Mouse (Mus musculus): ENCODE results near the gene Cdk7.
A peak's percentile ranks its signal among the peaks of the same experiment; 100 is the strongest.

Cdk7 gene

DNA sequence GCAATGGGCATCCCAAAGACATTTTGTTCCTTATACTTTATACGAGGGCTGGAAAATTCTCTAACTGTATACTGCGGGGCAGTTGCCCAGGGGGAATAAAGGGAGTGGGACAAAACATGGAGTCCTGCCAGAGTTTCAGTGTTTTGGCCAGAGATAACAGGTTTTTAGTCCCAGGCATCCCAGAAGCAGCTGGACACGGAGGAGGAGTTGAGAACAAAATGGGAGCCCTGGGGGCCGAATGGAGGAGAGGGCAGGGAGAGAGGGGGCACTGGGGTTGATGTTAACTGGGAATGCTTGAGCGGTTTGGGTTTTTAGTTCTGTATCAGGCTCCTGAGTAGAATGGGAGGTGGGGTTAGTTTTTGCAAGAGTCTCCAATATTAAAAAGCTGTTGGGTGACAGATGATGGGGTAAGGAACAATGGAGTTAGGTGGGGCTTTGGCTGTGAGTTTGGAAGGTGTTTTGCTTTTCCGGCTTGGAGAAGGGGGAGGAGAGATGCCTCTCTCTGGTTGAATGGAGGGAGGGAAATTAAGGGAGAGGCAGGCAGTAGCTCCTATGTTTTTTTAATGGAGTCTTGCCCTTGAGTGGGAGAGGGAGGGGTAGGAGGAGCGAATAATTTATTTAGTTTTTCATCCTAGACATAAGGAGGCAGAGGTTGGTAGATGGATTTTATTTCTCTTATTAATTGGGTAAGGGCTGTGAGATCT is 6.5 kb downstream of the Cdk7 start:
- no peak for DNase-seq

DNA sequence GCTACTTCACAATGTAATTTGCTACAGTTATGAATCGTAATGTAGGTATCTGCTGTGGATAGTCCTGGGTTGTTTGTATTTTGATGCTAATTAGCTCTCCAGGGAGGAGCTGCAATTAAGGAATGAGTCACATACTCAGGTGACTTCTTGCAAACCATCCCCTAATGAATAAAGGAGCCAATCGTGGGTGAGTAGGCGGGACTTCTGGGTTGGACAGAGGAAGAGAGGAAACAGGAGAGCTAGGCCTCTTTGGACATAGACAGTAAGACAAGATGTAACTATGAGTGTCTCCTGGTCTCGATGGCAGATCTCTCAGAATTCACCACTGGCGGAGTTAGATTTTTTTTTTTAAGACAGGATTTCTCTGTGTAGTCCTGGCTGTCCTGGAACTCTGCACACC is 9.1 kb downstream of the Cdk7 start:
- no peak for DNase-seq

DNA sequence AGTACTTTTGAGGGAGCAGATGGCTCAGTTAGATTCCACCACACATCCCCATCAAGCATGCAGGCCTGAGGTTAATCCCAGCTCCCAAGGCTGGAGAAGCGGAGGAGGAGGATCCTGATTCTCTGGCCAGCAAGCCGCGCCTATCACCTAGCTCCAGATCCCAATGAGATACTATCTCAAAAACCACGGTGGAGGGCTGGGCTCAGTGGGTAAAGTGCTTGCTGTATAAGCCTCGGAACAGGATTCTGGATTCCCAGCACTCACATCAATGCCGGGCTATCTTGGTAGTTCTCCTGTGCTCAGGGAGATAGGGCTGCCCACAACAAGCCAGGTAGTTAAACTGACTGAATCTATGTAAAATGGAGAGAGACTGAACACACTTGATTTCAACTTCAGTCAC is 15.3 kb downstream of the Cdk7 start:
- DNase-seq, result no peak

DNA sequence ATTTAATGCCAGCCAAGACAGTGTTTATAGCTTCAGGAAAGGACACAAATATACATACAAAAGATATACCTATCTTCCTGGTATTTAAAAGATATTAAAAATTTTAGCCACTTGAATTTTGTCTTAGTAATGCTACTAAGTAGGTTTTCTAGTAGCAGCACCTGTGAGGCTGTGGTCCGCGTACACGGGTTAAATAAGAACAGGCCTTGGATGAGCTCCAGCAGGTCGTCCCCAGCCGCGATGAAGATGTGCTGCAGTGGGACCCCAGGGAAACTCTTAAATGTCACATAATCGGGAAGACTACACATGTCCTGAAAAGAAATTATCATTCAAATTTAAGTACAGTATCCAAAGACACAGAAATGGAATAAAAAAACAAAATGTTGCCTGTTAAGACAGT is 24.5 kb downstream of the Cdk7 start:
- no peak for DNase-seq

DNA sequence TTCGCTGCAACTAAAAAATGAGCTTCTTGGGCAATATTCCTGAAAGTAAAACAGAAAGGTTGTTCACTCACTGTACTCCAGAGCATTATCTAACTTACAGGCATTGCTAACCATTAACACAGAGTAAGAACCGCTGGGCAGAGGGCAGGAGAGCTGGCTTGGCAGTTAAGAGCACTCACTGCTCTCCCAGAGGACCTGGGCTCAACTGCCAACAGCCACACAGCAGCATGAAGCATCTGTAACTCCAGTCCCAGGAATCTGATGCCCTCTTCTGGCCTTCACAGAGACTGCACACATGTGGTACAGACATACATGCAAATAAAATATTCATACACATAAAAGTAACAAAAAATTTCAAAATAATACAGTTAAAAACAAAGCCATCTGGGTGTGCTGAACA is 27.3 kb downstream of the Cdk7 start:
- no peak for DNase-seq

DNA sequence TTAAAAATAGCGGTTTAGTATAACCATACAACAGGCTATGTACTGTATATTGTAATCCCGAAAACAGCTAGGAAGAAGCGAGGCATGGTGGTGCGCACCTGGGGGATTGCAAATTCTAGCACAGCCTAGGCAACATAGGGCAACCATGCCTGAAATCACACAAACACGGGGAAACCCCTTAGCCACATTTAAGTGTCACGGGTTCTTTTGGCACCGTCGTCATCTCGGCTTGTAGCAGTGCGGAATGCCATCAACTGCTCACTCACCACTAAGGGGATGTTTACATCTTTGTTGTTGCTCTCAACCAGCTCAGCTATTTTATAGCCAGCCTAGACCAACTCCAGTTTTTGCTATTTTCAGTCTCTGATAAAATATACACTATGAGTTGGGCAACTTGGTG is 31.9 kb downstream of the Cdk7 start:
- no peak for DNase-seq

DNA sequence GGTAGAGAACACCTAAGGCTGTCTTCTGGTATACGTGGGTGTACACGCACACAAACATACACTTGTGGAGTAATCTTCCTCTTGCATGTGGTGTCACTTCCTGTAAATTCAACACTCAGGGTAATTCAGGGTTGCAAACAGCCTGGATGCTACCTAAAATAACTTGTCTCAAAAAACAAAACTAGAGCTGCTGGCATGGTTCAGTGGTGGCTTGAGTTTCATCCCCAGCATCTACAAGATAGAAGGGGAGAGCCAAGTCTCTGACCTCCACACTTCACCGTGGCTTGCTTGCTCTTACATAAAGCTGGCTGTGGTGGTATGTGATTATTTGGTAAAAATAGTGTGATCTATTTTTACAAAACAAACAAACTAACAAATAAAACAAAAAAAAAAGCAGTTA is 33.2 kb downstream of the Cdk7 start:
- no peak for DNase-seq

DNA sequence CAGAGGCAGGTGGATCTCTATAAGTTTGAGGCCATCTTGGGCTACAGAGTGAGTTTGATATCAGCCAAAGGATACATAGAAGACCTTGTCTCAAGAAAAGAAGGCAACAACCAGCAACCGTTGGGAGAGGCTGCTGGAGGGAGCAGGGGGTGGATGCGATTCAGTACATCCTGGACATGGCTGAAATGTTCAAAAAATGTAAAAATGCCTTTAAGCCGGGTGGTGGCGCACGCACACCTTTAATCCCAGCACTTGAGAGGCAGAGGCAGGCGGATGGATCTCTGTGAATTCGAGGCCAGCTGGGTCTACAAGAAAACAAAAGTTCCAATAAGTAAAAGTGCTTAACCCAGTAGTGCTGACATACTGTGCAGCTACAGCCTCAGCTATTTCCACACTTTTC is 43.2 kb downstream of the Cdk7 start:
- DNase-seq, result no peak

DNA sequence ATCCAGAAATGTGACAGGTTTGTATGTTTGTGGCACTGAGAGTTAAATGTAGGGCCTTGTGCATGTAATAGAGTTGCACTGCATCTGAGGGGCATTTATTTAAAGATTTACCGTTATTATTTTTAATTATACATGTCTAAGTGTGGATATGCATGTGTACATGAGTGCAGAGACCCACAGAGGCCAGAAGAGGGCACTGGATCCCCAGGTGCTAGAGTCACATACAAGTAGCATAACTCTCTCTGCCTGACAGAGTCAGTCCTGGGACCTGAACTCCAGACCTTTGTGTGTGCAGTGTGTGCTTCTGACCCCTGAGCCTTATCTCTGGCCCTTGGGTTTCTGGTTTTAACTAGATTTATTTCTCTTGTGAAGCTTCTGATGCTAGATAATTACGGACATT is 46.4 kb downstream of the Cdk7 start:
- no peak for DNase-seq

DNA sequence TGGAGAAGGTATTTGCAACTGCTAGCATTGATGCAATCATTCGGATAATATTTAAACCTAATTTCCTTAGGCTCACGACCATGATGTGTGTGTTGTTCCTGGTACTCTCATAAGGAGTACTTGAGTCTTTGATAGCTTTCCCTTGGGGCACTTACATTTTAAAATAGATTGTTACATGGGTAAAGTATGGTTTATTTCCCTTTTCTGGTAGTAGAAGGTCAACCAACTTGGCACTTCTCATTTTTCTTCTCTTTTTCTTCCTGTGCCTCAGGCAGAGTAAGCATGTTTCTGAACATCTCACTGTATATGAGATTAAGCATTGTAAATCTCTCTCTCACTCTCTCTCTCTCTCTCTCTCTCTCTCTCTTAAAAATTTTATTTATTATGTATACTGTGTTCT is 47.9 kb downstream of the Cdk7 start:
- DNase-seq, result no peak

DNA sequence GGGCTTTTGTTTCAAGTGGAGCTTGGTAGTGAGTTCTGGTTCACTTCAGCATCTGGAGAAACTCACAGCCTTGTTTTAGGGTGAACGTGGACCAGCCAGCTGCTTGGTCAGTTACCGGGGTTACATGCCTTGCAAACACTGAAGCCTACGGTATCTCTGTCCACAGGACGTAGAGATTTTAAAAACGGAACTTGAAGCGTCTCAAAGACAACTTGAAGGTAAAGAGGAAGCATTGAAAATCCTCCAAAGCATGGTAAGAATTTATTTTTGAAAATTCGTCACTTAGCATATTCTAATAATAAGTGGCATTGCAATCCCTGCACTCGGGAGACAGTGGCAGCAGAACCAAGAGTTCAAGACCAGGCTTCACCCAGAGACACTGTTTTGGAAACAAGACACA is 49.1 kb downstream of the Cdk7 start:
- DNase-seq, result no peak

DNA sequence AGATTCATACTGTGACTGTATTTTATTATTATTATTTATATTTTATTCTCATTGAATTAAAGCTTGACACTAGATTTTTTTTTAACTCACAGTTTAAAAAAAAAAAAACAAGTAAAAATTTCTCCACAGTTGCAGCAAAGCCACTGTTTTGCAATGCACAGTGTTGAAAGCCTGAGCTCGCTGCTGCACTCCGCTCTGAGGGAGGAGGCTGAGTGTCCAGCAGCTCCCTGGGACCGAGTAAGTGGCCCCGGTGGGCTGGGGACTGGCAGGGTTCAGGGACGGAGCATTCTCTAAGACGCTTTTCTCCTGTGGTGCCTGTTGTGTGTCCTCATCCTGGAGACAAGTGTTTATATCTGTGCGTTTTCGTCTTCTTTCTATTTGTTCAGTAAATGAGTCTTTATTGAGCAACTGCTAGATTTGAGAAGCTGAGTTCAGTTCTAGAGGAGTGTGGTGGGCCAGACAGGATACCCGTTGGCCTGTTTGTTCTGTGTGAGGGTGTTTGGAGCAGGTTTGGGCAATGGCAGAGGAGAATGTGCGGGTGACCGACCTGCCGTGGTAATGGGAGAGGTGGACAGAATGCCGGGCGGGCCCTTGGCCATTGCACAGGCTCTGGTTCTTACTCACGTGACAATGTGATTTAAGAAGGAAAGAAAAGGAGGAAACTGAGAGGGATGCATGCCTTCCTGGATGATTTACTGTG is 54.7 kb downstream of the Cdk7 start:
- DNase-seq, result no peak

DNA sequence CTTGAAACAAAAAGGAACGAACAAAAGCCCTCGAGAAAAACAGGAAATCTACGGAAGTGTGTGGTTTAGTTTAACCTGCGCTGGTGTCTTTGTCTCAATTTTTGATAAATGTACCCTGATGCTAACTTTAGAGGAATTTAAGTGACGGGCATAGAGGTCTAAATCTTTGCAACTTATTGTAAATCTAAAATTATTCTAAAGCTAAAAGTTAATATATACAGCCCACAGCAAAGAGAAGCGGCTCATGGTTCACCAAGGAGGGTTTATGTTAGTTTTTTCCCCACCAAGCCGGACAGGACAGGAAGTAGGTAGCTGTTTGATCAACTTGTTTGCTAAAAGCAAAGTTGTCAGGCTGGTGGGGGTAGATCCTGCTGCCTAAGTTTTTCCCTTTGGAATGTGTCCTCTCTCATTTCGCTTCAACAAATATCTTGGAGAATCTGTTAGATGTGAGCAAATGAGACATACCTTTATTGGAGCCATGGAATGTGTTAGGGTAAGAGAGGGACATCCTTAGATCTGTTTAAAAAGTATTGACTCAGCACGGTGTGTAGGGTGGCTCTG is 60.5 kb downstream of the Cdk7 start:
- no peak for DNase-seq

DNA sequence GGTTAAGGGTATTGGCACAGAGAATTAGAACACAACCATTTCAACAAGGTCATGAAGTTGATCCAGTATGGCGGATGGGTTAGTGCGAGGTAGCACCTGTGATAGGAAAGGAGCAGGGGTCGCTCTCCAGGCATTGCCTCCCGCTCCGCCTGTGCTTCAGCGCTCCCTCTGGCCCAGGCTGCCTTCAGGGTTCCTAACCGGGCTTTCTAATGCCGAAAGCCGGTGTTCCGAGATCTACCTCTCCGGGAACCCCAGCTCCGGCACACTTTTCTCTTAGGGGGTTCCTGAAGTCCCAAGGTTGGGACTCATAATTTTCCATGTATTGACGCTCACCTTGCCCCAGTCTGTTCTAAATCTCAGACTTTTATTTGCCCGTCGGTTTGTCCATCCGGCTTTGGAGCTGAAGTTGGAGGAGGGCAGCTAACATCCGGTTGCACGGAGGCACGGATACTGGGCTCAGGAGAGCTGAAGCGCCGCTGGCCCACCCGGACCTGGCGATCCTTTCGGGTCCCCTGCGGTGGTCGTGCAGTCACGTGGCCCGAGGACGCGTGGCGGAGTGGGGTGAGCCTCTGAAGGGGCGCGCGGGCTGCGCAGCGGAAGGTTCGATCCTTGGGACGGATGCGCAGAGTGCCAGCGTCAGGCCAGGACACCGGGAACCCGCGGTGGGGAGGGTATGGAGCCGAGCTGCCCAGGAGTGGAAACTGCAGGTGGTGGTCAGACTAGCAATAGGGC is 61.3 kb downstream of the Cdk7 start, which contains the start of gene Ccdc125:
Gene Ccdc125 (plus strand): TSS at position 427 of the 732 bp plus-strand sequence.
- no peak for DNase-seq

DNA sequence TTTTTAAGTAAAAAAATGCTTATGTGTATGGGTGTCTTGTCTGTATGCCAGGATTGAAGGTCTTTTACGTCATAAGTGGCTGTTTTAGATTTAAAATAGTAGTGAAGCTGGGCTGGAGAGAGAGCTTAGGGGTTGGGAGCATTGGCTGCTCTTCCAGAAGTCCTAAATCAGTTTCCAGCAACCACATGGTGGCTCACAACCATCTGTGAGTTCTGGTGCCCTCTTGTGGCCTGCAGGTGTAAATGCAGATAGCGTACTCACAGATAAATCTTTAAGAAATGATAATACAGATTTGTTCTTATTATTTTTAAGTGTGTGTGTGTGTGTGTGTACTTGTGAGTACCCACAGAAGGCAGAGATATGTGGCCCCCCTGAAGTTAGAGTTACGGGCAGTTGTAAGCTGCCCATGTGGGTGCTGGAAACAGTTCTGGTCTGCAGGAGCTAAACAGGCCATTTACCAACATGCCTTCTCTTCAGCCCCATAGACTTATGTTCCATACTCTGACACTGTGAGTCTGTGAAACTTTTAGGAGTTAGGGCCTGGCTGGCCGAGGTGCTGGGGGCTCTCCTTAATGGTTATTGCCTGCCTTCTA is 70.8 kb downstream of the Cdk7 start:
- peak; percentile 60 for DNase-seq

DNA sequence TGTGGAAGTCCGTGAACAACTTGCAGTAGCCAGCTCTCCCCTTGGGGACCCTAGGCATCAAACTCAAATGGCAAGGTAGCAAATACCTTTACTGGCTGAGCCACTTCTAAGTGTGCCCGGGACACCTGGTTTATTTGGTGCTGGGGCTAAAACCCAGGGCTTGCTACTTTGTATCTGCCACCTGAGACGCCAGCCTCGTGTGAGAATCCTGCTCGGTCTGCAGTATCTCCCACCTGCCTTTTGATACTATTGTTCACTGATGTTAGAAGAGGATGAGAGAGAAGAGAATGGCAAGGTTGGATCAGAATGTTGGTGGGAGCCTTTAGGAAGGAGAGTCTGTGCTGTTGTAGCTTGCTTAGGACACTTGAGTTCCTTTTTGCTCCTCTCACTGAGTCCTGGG is 72.6 kb downstream of the Cdk7 start:
- no peak for DNase-seq
